In the genomic region with DNA sequence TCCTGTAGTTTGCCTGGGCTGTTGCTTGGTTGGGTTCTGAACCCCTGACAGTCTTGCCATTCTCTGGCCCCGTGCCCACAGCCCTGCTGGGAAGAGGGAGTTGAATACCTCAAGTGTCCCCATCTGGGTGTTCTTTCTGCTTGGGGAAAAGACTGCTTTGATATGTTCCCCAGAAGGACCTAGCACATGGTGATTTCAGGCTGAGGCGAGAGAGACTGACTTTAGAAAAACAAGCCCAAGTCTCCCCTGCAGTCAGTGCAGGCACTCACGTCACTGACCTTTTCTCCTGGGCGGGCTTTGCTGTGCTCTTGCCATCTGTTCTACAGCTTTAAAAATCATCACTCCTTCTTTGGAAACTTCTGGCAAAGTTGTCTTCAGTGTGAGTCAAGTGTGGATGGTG, we compare ENCODE assay signal across 10 mouse cellular contexts.
DNase-seq lines count a peak whose midpoint lies in the region; ATAC-seq and TF ChIP-seq lines count a peak whose summit lies in the region.
"Had no signal": no experiment of that assay in that cellular context is flagged by ENCODE, and none has a peak within 500 bp of the region (broad histone marks: within the 10 kb centered on the region; RNA-seq: fewer than 3 reads in every experiment).

No protein-coding gene starts in this region.

- H3K27ac ChIP-seq in embryonic fibroblast, embryonic 13.5 days (ENCODE audit: insufficient read depth, low read length): peak overlapping the region; percentile 9; the same call in 1 of the 2 replicates
- no peak overlapping the region for H3K27ac ChIP-seq in forebrain, embryonic 16.5 days (ENCODE audit: low read length)
- H3K27ac ChIP-seq: limb, embryonic 12.5 days; stomach, embryonic 15.5 days had no signal

- H3K4me3 ChIP-seq in embryonic fibroblast, embryonic 13.5 days (ENCODE audit: insufficient read depth, low read length): no peak overlapping the region
- H3K4me3 ChIP-seq in forebrain, embryonic 16.5 days (replicated peaks; ENCODE audit: low read length): no peak overlapping the region
- H3K4me3 ChIP-seq: limb, embryonic 12.5 days; stomach, embryonic 15.5 days had no signal

- no peaks in the 10 kb centered on the region for H3K27me3 ChIP-seq in forebrain, embryonic 16.5 days (replicated peaks; ENCODE audit: control insufficient read depth, insufficient read depth, low read length)
- H3K27me3 ChIP-seq: limb, embryonic 12.5 days; stomach, embryonic 15.5 days had no signal

- intact Hi-C loops in heart, postnatal 14 days (cut with DNase I): no loop called here

- peak; percentile 43 to 58 for DNase-seq in frontal cortex, adult 2 months (ENCODE audit: extremely low spot score in 1 of 2, low spot score in 1 of 2)
- DNase-seq in frontal cortex, postnatal 14 days (ENCODE audit: low spot score in 2 of 2): no peak
- peak; percentile 33 to 39 for DNase-seq in heart, postnatal 14 days
- peak; percentile 48 for DNase-seq in right cerebral cortex, adult 18-20 months
- DNase-seq in MN1 (ENCODE audit: low spot score): no peak
- no peak for DNase-seq in kidney, postnatal 14 days

- no peak for TF ChIP-seq CTCF in embryonic fibroblast, embryonic 13.5 days (IDR thresholded peaks at IDR 0.05; ENCODE audit: borderline replicate concordance, insufficient read depth, low read length)

- no peak for ATAC-seq in forebrain, embryonic 16.5 days

- no peak overlapping the region for H3K4me2 ChIP-seq in forebrain, embryonic 16.5 days (ENCODE audit: low read length)
- H3K4me2 ChIP-seq: limb, embryonic 12.5 days; stomach, embryonic 15.5 days had no signal

- no peak for TF ChIP-seq POLR2A in embryonic fibroblast, embryonic 13.5 days (IDR thresholded peaks at IDR 0.05; ENCODE audit: low read depth, low read length)

- H3K36me3 ChIP-seq in forebrain, embryonic 16.5 days (ENCODE audit: control insufficient read depth, insufficient read depth): no peaks in the 10 kb centered on the region
- H3K36me3 ChIP-seq: stomach, embryonic 15.5 days had no signal

- H3K4me1 ChIP-seq in embryonic fibroblast, embryonic 13.5 days (ENCODE audit: control insufficient read depth, insufficient read depth, low read length): peaks cover 10% of the 10 kb centered on the region; the same call in 1 of the 2 replicates
- peaks cover 8% of the 10 kb centered on the region for H3K4me1 ChIP-seq in forebrain, embryonic 16.5 days (replicated peaks; ENCODE audit: control insufficient read depth, insufficient read depth, low read length)

- H3K9ac ChIP-seq in forebrain, embryonic 16.5 days (replicated peaks; ENCODE audit: low read depth, low read length): no peak overlapping the region
- H3K9ac ChIP-seq: limb, embryonic 12.5 days; stomach, embryonic 15.5 days had no signal

- H3K9me3 ChIP-seq in forebrain, embryonic 16.5 days (ENCODE audit: control insufficient read depth, low read length): no peaks in the 10 kb centered on the region
- H3K9me3 ChIP-seq: limb, embryonic 12.5 days; stomach, embryonic 15.5 days had no signal

- 75% methylated on average over 4 of the region's 4 CpGs for WGBS in forebrain, embryonic 16.5 days

Comparison
In these comparisons a context has a peak if more than half of its experiments do, and no peak if none do; other contexts are left out.
1. DNase-seq: peak in frontal cortex, adult 2 months (2 of 2), heart, postnatal 14 days (2 of 2) and right cerebral cortex, adult 18-20 months (single experiment); none in frontal cortex, postnatal 14 days (0 of 2), MN1 (single experiment) and kidney, postnatal 14 days (single experiment).